Mouse (Mus musculus): ENCODE data around the gene Mlycd. TPM values are rescaled to one million over a fixed set of nuclear protein-coding genes. Genes with fewer than 3 reads are reported as not detected.
A peak's percentile ranks its signal among the peaks of the same experiment; 100 is the strongest.
"Not testable (repeated sequence)": the region's sequence is repeated elsewhere in the genome, so short reads cannot be mapped to it uniquely, and the experiment has no call there.

Gene Mlycd
- polyA plus RNA-seq (2012; rRNA removed): 20.7 and 22.1 TPM in 2 replicates

- TF ChIP-seq CTCF (IDR thresholded peaks at IDR 0.05; ENCODE audit: borderline replicate concordance, control insufficient read depth, extremely low read depth, insufficient read depth, low read length, poor library complexity) (peak; percentile 49; the same call in 1 of the 2 replicates), POLR2A (IDR thresholded peaks at IDR 0.05; ENCODE audit: control insufficient read depth, extremely low read depth, insufficient read depth, low read length, poor library complexity) (peak; percentile 73)
- H3K4me3 ChIP-seq (ENCODE audit: control insufficient read depth, insufficient read depth, low read length): peak within 1 kb of the TSS; percentile 62
- peaks cover 12% of the 10 kb centered on the region for H3K4me1 ChIP-seq (replicated peaks; ENCODE audit: control insufficient read depth, insufficient read depth, low read length)
- DNase-seq: peak; percentile 88
- H3K27me3 ChIP-seq (ENCODE audit: control insufficient read depth, insufficient read depth, low read length): no peaks in the 10 kb centered on the region
- WGBS: 1% methylated on average over 44 of the region's 44 CpGs
- no peak within 1 kb of the TSS for H3K27ac ChIP-seq (ENCODE audit: control insufficient read depth, insufficient read depth, low read length)
- no peaks in the 10 kb centered on the region for H3K36me3 ChIP-seq (ENCODE audit: control insufficient read depth, insufficient read depth, low read length)
Measured at GRCm38 (mm10) chr8:119394524-119395026, at the start of gene Mlycd. Gene Mlycd (plus strand): TSS chr8:119394878.

GRCm38 (mm10) chr8:119345029-119345682 lies 49.5 kb upstream of the Mlycd start:
- H3K27me3 ChIP-seq (ENCODE audit: control insufficient read depth, insufficient read depth, low read length): no peaks in the 10 kb centered on the region
- H3K4me3 ChIP-seq (ENCODE audit: control insufficient read depth, insufficient read depth, low read length): peak overlapping the region; percentile 77
- DNase-seq: peak; percentile 12
- 31% methylated on average over 22 of the region's 22 CpGs for WGBS
- TF ChIP-seq POLR2A (IDR thresholded peaks at IDR 0.05; ENCODE audit: control insufficient read depth, extremely low read depth, insufficient read depth, low read length, poor library complexity) (no peak), CTCF (IDR thresholded peaks at IDR 0.05; ENCODE audit: borderline replicate concordance, control insufficient read depth, extremely low read depth, insufficient read depth, low read length, poor library complexity) (no peak)
- H3K27ac ChIP-seq (ENCODE audit: control insufficient read depth, insufficient read depth, low read length): no peak overlapping the region
- peaks cover 19% of the 10 kb centered on the region for H3K4me1 ChIP-seq (replicated peaks; ENCODE audit: control insufficient read depth, insufficient read depth, low read length)
- peaks cover 21% of the 10 kb centered on the region for H3K36me3 ChIP-seq (ENCODE audit: control insufficient read depth, insufficient read depth, low read length)

DNA sequence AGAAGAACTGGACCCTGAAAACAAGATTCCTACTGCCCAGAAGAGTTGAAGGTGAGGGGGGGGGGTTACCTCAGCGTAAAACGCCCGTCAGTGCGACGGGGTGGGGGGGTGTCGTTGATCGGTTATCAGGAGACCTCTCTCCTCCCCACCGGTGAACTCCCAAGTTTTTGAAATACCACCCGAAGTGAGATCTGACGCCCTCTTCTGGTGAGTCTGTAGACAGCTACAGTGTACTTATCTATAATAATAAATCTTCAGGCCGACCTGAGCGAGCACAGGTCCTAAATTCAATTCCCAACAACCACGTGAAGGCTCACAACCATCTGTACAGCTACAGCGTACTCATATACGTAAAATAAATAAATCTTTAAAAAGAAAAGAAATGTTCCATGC lies 49.0 kb upstream of the Mlycd start:
- Histone ChIP-seq H3K36me3 (ENCODE audit: control insufficient read depth, insufficient read depth, low read length) (peaks cover 21% of the 10 kb centered on the region), H3K4me3 (ENCODE audit: control insufficient read depth, insufficient read depth, low read length) (no peak overlapping the region), H3K27me3 (ENCODE audit: control insufficient read depth, insufficient read depth, low read length) (no peaks in the 10 kb centered on the region), H3K4me1 (replicated peaks; ENCODE audit: control insufficient read depth, insufficient read depth, low read length) (peaks cover 17% of the 10 kb centered on the region), H3K27ac (ENCODE audit: control insufficient read depth, insufficient read depth, low read length) (no peak overlapping the region)
- DNase-seq: no peak
- WGBS: 89% methylated on average over 15 of the region's 15 CpGs
- no peak for TF ChIP-seq CTCF (IDR thresholded peaks at IDR 0.05; ENCODE audit: borderline replicate concordance, control insufficient read depth, extremely low read depth, insufficient read depth, low read length, poor library complexity)
- TF ChIP-seq POLR2A (IDR thresholded peaks at IDR 0.05; ENCODE audit: control insufficient read depth, extremely low read depth, insufficient read depth, low read length, poor library complexity): no peak

DNA sequence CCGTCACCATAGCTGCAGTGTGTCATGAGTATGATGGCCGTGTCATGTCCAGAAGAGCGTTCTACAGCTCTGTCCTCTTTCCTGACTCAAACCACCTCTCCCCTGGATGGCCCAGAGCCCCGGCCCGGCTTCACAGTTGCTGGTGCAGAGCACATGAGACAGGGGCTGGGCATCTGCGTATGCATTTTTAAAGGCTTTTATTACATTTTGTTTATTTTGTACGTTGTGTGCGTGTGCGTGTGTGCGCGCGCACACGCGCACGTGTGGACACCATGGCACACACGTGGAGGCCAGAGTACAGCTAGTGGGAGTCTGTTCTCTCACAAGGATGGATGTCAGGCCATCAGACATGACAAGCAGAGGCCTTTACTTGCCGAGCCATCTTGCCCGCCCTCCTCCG lies 43.0 kb upstream of the Mlycd start:
- Histone ChIP-seq H3K4me3 (ENCODE audit: control insufficient read depth, insufficient read depth, low read length) (no peak overlapping the region), H3K27me3 (ENCODE audit: control insufficient read depth, insufficient read depth, low read length) (no peaks in the 10 kb centered on the region), H3K4me1 (replicated peaks; ENCODE audit: control insufficient read depth, insufficient read depth, low read length) (peaks cover 26% of the 10 kb centered on the region), H3K27ac (ENCODE audit: control insufficient read depth, insufficient read depth, low read length) (no peak overlapping the region), H3K36me3 (ENCODE audit: control insufficient read depth, insufficient read depth, low read length) (peaks cover 21% of the 10 kb centered on the region)
- WGBS: 97% methylated on average over 19 of the region's 19 CpGs
- TF ChIP-seq CTCF (IDR thresholded peaks at IDR 0.05; ENCODE audit: borderline replicate concordance, control insufficient read depth, extremely low read depth, insufficient read depth, low read length, poor library complexity) (no peak), POLR2A (IDR thresholded peaks at IDR 0.05; ENCODE audit: control insufficient read depth, extremely low read depth, insufficient read depth, low read length, poor library complexity) (no peak)
- DNase-seq: no peak

GRCm38 (mm10) chr8:119352977-119353658 lies 41.6 kb upstream of the Mlycd start:
- WGBS: 12% methylated on average over 10 of the region's 10 CpGs
- no peak for DNase-seq

DNA sequence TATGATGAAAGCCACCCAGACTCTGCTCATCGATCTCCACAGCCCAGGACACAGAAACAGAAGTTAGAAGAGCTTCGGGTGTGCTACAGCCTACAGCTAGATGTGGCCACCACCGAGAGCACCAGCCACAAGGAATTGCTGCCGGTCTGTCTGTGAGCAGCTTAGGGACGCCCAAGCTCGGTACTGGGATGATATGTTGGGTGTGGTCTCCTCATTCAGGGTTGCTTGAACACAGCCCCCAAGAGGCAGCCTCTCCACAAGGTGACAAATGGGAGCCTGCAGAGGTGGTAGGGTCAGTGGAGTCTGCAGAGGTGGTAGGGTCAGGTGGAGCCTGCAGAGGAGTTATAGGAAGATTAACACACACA lies 41.0 kb upstream of the Mlycd start:
- H3K36me3 ChIP-seq (ENCODE audit: control insufficient read depth, insufficient read depth, low read length): peaks cover 8% of the 10 kb centered on the region
- no peaks in the 10 kb centered on the region for H3K27me3 ChIP-seq (ENCODE audit: control insufficient read depth, insufficient read depth, low read length)
- WGBS: 46% methylated on average over 6 of the region's 6 CpGs
- H3K4me1 ChIP-seq (replicated peaks; ENCODE audit: control insufficient read depth, insufficient read depth, low read length): peaks cover 20% of the 10 kb centered on the region
- no peak overlapping the region for H3K4me3 ChIP-seq (ENCODE audit: control insufficient read depth, insufficient read depth, low read length)
- TF ChIP-seq CTCF (IDR thresholded peaks at IDR 0.05; ENCODE audit: borderline replicate concordance, control insufficient read depth, extremely low read depth, insufficient read depth, low read length, poor library complexity) (no peak), POLR2A (IDR thresholded peaks at IDR 0.05; ENCODE audit: control insufficient read depth, extremely low read depth, insufficient read depth, low read length, poor library complexity) (no peak)
- DNase-seq: no peak
- no peak overlapping the region for H3K27ac ChIP-seq (ENCODE audit: control insufficient read depth, insufficient read depth, low read length)

More at GRCm38 (mm10) chr8:119352977-119353658, 41.6 kb upstream of the Mlycd start:
- no peak overlapping the region for H3K4me3 ChIP-seq (ENCODE audit: control insufficient read depth, insufficient read depth, low read length)
- H3K4me1 ChIP-seq (replicated peaks; ENCODE audit: control insufficient read depth, insufficient read depth, low read length): peaks cover 20% of the 10 kb centered on the region
- no peak for TF ChIP-seq CTCF (IDR thresholded peaks at IDR 0.05; ENCODE audit: borderline replicate concordance, control insufficient read depth, extremely low read depth, insufficient read depth, low read length, poor library complexity)
- no peak for TF ChIP-seq POLR2A (IDR thresholded peaks at IDR 0.05; ENCODE audit: control insufficient read depth, extremely low read depth, insufficient read depth, low read length, poor library complexity)
- H3K27me3 ChIP-seq (ENCODE audit: control insufficient read depth, insufficient read depth, low read length): no peaks in the 10 kb centered on the region
- peak overlapping the region; percentile 10; the same call in 1 of the 2 replicates for H3K27ac ChIP-seq (ENCODE audit: control insufficient read depth, insufficient read depth, low read length)
- peaks cover 13% of the 10 kb centered on the region for H3K36me3 ChIP-seq (ENCODE audit: control insufficient read depth, insufficient read depth, low read length)

DNA sequence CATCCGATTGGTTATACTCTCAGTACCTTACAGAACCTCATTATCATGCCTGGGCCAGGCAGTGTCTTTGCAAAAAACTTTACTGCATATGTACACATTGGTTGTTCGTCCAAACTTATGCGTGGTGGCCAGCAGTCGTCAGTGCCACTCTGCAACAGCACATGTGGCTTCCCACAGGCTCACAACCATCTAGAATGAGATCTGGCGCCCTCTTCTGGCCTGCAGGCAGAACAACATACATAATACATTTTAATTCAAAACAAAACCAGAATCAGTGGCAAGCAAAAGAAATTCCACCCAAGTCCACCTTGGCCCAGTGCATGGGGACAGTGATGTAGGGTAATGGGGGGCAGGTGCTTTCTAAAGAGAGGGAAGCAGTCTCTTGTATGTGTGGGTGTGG lies 38.0 kb upstream of the Mlycd start:
- WGBS: 54% methylated on average over 5 of the region's 5 CpGs
- not testable (repeated sequence) for DNase-seq; H3K4me3 ChIP-seq (ENCODE audit: control insufficient read depth, insufficient read depth, low read length); H3K27ac ChIP-seq (ENCODE audit: control insufficient read depth, insufficient read depth, low read length); H3K27me3 ChIP-seq (ENCODE audit: control insufficient read depth, insufficient read depth, low read length); H3K36me3 ChIP-seq (ENCODE audit: control insufficient read depth, insufficient read depth, low read length)
- H3K4me1 ChIP-seq (replicated peaks; ENCODE audit: control insufficient read depth, insufficient read depth, low read length): peaks cover 20% of the 10 kb centered on the region

Measured in thymus, adult 2 months (tissue).